Mouse (Mus musculus): ENCODE measurements around the gene Selenbp1.
"Not testable (repeated sequence)": the region's sequence is repeated elsewhere in the genome, so short reads cannot be mapped to it uniquely, and the experiment has no call there.

Gene Selenbp1

GRCm38 (mm10) chr3:94933604-94934003 is 748 bp downstream of the Selenbp1 start:
- DNase-seq: not testable (repeated sequence)

GRCm38 (mm10) chr3:94934564-94934963 is 1.7 kb downstream of the Selenbp1 start:
- DNase-seq: not testable (repeated sequence)

GRCm38 (mm10) chr3:94935332-94935731 is 2.5 kb downstream of the Selenbp1 start:
- not testable (repeated sequence) for DNase-seq

GRCm38 (mm10) chr3:94936147-94936546 is 3.3 kb downstream of the Selenbp1 start:
- not testable (repeated sequence) for DNase-seq

- DNase-seq: not testable (repeated sequence)
These were observed 4.3 kb downstream of the Selenbp1 start for GRCm38 (mm10) chr3:94937194-94937593.

GRCm38 (mm10) chr3:94940033-94940432 is 7.2 kb downstream of the Selenbp1 start:
- not testable (repeated sequence) for DNase-seq

GRCm38 (mm10) chr3:94942211-94942967 is 9.5 kb downstream of the Selenbp1 start:
- DNase-seq: not testable (repeated sequence)

GRCm38 (mm10) chr3:94943706-94944105 is 10.8 kb downstream of the Selenbp1 start:
- DNase-seq: not testable (repeated sequence)

- peak in 1 of 2 experiments; percentile 22 for DNase-seq
These were observed 15.3 kb downstream of the Selenbp1 start for GRCm38 (mm10) chr3:94948066-94948614.

GRCm38 (mm10) chr3:94949645-94950044 is 16.8 kb downstream of the Selenbp1 start:
- no peak for DNase-seq

GRCm38 (mm10) chr3:94952806-94953205 is 19.9 kb downstream of the Selenbp1 start:
- peak; percentile 49 to 71 for DNase-seq

- DNase-seq: no peak
These were observed 20.5 kb downstream of the Selenbp1 start for GRCm38 (mm10) chr3:94953384-94953763.

GRCm38 (mm10) chr3:94953764-94954616 is 21.1 kb downstream of the Selenbp1 start, which contains the start of gene Rfx5:
Gene Rfx5 (plus strand): TSS chr3:94954075.
- peak; percentile 91 to 93 for DNase-seq

GRCm38 (mm10) chr3:94958295-94958694 is 25.4 kb downstream of the Selenbp1 start:
- DNase-seq: no peak

- DNase-seq: no peak
These were observed 27.0 kb downstream of the Selenbp1 start for GRCm38 (mm10) chr3:94959871-94960270.

GRCm38 (mm10) chr3:94960322-94960721 is 27.5 kb downstream of the Selenbp1 start:
- DNase-seq: no peak

GRCm38 (mm10) chr3:94964989-94965388 is 32.1 kb downstream of the Selenbp1 start:
- no peak for DNase-seq

- no peak for DNase-seq
These were observed 33.0 kb downstream of the Selenbp1 start for GRCm38 (mm10) chr3:94965878-94966277.

GRCm38 (mm10) chr3:94972552-94972951 is 39.7 kb downstream of the Selenbp1 start:
- DNase-seq: no peak

GRCm38 (mm10) chr3:94973620-94974019 is 40.8 kb downstream of the Selenbp1 start:
- no peak for DNase-seq

GRCm38 (mm10) chr3:94974026-94974527 is 41.2 kb downstream of the Selenbp1 start:
- peak in 1 of 2 experiments; percentile 34 for DNase-seq

GRCm38 (mm10) chr3:94974528-94975422 is 41.9 kb downstream of the Selenbp1 start, which contains the start of gene Pi4kb:
Gene Pi4kb (plus strand): TSS chr3:94974731.
- DNase-seq: peak; percentile 85 to 89
